Mouse (Mus musculus) embryonic facial prominence, embryonic 11.5 days (tissue): ENCODE results near the gene Cdc37. TPM values are rescaled to one million over a fixed set of nuclear protein-coding genes. Genes with fewer than 3 reads are reported as not detected.

Experiments
- ATAC-seq: fragments of 200-750 bp; cut with Nextera tagmentation; replicated peaks from 2 replicates; pipeline ENCODE4 v1.8.0; 2017; ENCODE audit warnings: low read depth; ENCODE audit not compliant: insufficient number of reproducible peaks, low FRiP score, low TSS enrichment
- DNase-seq: peaks from one replicate; pipeline ENCODE4 v3.0.0-alpha.2; 2015; ENCODE audit warnings: low spot score
- H3K27ac ChIP-seq: fragments of 300-500 bp; sonication (generic); replicated peaks from 2 replicates; pipeline ENCODE4 v1.5.1; 2014; ENCODE audit warnings: mild to moderate bottlenecking, low read depth, low read length, control low read depth
- H3K27me3 ChIP-seq: fragments of 300-500 bp; sonication (generic); 2 replicates; pipeline ENCODE4 v1.6.1; 2014; ENCODE audit warnings: mild to moderate bottlenecking, low read length, moderate library complexity, mixed read lengths; ENCODE audit not compliant: control insufficient read depth, insufficient read depth
- H3K36me3 ChIP-seq: fragments of 300-500 bp; sonication (generic); replicated peaks from 2 replicates; pipeline ENCODE4 v1.6.1; 2014; ENCODE audit warnings: low read depth, mild to moderate bottlenecking, low read length, moderate library complexity, mixed read lengths; ENCODE audit not compliant: control insufficient read depth, insufficient read depth
- H3K4me1 ChIP-seq: fragments of 300-500 bp; sonication (generic); 2 replicates; pipeline ENCODE4 v1.6.1; 2014; ENCODE audit warnings: low read length, mixed read lengths; ENCODE audit not compliant: control insufficient read depth, insufficient read depth
- H3K4me2 ChIP-seq: fragments of 300-500 bp; sonication (generic); 2 replicates; pipeline ENCODE4 v1.6.1; 2014; ENCODE audit warnings: low read depth, mild to moderate bottlenecking, control low read depth, low read length, moderate library complexity
- H3K4me3 ChIP-seq: fragments of 300-500 bp; sonication (generic); 2 replicates; pipeline ENCODE4 v1.5.1; 2014; ENCODE audit warnings: low read depth, low read length, control low read depth
- H3K9ac ChIP-seq: fragments of 300-500 bp; sonication (generic); replicated peaks from 2 replicates; pipeline ENCODE4 v1.6.1; 2014; ENCODE audit warnings: mild to moderate bottlenecking, control low read depth, low read length
- H3K9me3 ChIP-seq: fragments of 300-500 bp; sonication (generic); replicated peaks from 2 replicates; pipeline ENCODE4 v1.6.1; 2016; ENCODE audit warnings: mild to moderate bottlenecking, low read length, inconsistent platforms, mixed read lengths; ENCODE audit not compliant: control insufficient read depth
- WGBS: fragments of 180-500 bp; shearing (Covaris S2); extraction: QIAGEN DNeasy Blood & Tissue Kit; methylation state at CpG from one replicate; pipeline ENCODE4 v1.1.7; 2014; 5-methylcytosine and 5-hydroxymethylcytosine counted together
- polyA plus RNA-seq: library from polyadenylated mRNA; unstranded; fragments of >200 nt; fragmentation: Nextera tagmentation; extraction: Ambion mirVana; gene quantifications from 2 replicates; pipeline ENCODE4 v1.2.1, GENCODE M21; 2014

Gene Cdc37
- polyA plus RNA-seq, 1 experiment from 2014 or later = 371 TPM

DNA sequence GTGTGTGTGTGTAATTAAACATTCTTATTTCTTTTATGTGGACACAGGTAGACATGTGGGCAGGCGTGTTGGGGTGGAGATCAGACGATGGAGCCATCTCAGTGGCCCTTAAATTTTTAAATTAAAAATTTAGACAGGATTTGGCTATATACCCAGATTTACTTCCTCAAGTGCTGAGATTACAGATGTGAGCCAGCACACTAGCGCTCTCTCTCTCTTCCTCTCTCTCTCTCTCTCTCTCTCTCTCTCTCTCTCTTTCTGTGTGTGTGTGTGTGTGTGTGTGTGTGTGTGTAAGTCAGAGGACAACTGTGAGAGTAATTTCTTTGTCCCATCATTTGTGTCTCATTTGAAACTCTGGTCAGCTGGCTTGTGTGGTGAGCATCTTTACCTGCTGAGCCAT is 40.9 kb upstream of the Cdc37 start:
- Histone ChIP-seq H3K4me3 (no peak overlapping the region), H3K27me3 (no peaks in the 10 kb centered on the region), H3K9ac (no peak overlapping the region), H3K4me2 (no peak overlapping the region), H3K36me3 (no peaks in the 10 kb centered on the region), H3K9me3 (no peaks in the 10 kb centered on the region), H3K27ac (no peak overlapping the region), H3K4me1 (no peaks in the 10 kb centered on the region)
- ATAC-seq (no peak), DNase-seq (no peak)
- 72% methylated on average over 3 of the region's 3 CpGs for WGBS

DNA sequence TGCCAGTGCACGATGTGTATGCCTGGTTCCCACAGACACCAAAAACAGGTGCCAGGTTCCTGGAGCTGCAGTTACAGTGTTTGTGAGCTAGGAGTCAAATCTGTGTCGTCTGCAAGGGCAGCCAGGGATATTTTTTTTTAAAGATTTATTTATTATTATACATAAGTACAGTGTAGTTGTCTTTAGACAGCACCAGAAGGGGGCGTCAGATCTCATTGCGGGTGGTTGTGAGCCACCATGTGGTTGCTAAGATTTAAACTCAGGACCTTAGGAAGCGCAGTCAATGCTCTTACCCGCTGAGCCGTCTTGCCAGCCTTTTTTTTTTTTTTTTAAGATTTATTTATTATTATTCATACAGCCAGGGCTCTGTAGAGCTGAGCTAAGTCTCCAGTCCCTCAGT is 40.1 kb upstream of the Cdc37 start:
- ATAC-seq (no peak), DNase-seq (peak; percentile 33)
- Histone ChIP-seq H3K27me3 (no peaks in the 10 kb centered on the region), H3K4me1 (no peaks in the 10 kb centered on the region), H3K9me3 (no peaks in the 10 kb centered on the region), H3K9ac (no peak overlapping the region), H3K4me2 (no peak overlapping the region), H3K36me3 (no peaks in the 10 kb centered on the region), H3K27ac (no peak overlapping the region), H3K4me3 (no peak overlapping the region)
- WGBS = 45% methylated on average over 7 of the region's 7 CpGs

DNA sequence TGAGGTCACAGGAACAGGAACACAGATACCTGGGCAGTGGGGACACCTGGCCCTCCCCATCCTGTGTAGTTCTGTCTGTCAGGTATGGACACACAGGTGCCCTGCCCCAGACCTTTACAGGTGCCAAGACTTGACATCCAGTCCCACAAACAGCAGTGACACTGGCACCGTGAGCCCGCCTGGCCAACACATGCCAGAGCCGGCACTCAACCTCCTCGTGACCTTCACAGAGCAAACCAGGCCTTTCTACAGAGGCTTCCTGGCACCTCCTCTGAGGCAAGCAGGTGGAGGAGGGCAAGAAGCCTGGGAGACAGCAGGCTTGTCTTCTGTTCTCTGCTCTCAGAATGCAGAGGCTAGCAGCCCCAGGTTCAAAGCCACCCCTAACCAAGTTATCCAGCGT is 35.7 kb upstream of the Cdc37 start:
- H3K36me3 ChIP-seq = no peaks in the 10 kb centered on the region
- H3K4me2 ChIP-seq = no peak overlapping the region
- H3K27me3 ChIP-seq = peaks cover 3% of the 10 kb centered on the region; the same call in 1 of the 2 replicates
- H3K9me3 ChIP-seq = no peaks in the 10 kb centered on the region
- H3K27ac ChIP-seq = no peak overlapping the region
- ATAC-seq (no peak), DNase-seq (no peak)
- no peak overlapping the region for H3K4me3 ChIP-seq
- WGBS = 69% methylated on average over 5 of the region's 5 CpGs
- H3K4me1 ChIP-seq = peaks cover 2% of the 10 kb centered on the region; the same call in 1 of the 2 replicates
- H3K9ac ChIP-seq = no peak overlapping the region

DNA sequence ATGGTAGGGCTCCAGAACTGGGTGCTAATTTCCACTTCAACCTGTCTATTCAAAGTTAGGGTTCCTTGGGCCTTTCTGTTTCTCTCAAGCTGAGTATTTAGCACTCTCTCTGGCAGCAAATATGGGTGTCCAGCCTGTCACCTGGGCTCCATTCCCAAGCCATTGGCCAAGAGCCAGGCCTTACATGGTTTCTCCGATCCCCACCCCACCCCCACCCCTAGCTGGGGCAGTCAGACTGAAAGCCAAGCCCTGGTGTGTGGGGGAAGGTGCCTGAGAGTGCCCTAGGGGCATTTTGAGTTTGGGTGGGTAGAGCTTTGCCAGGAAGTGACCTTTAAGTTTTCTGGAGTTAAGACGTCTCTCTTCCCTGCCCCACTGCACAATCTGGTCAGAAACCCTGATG is 35.0 kb upstream of the Cdc37 start:
- Histone ChIP-seq H3K27me3 (peaks cover 3% of the 10 kb centered on the region; the same call in 1 of the 2 replicates), H3K36me3 (no peaks in the 10 kb centered on the region), H3K9ac (no peak overlapping the region; the same call in 1 of the 2 replicates), H3K4me3 (no peak overlapping the region), H3K4me2 (no peak overlapping the region), H3K27ac (no peak overlapping the region), H3K9me3 (no peaks in the 10 kb centered on the region), H3K4me1 (peaks cover 2% of the 10 kb centered on the region; the same call in 1 of the 2 replicates)
- no peak for DNase-seq
- ATAC-seq = no peak
- WGBS = 28% methylated on average over 2 of the region's 2 CpGs

DNA sequence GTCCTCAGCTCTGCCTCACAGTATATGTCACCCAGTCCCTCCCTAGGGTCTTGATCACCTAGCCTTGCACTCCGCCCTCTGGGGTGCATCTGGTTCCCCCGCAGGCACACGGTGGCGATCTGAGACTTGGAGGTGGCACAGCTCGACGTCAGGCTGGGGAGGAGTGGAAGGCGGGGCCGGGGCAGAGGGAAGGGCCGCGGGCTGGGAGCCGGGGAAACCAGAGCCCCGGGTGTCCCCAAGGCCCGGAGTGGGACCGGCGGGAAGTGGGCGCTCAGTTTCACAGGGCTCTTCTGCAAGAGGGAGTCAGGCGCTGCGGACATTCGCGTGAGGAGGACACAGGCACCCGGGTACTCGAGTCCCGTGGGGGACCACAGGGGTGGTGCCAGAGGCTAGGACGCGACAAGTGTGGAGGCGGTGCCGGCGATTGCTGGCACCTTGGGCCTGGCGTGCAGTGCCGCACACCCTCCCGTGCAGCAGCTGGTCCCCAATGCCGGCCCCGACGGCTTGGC is 34.2 kb upstream of the Cdc37 start:
- Histone ChIP-seq H3K9me3 (no peaks in the 10 kb centered on the region), H3K36me3 (no peaks in the 10 kb centered on the region), H3K4me2 (peak overlapping the region; percentile 51), H3K4me1 (peaks cover 2% of the 10 kb centered on the region; the same call in 1 of the 2 replicates), H3K4me3 (peak overlapping the region; percentile 23), H3K27ac (no peak overlapping the region), H3K9ac (peak overlapping the region; percentile 28), H3K27me3 (peaks cover 3% of the 10 kb centered on the region; the same call in 1 of the 2 replicates)
- no peak for DNase-seq
- 6% methylated on average over 34 of the region's 34 CpGs for WGBS
- ATAC-seq = peak; percentile 24

DNA sequence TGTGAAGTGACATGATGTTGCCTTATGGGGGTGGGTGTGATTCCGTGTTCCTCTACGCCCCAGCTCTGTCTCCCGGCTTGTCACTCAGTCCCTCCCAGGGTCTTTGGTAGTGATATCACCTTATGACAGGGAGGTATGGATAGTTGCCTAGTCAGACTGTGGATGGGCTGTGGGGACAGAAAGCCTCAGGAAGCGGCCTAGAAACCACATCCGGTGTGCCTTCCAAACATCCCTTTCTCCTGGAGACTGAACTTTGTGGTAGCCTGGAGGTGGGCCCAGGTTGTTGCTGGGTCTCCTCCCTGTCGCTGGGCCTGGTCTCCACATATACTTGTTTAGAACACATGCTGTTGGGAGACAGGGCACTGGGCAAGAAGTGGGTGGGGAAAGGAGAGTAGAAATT is 33.6 kb upstream of the Cdc37 start:
- ATAC-seq (no peak), DNase-seq (no peak)
- Histone ChIP-seq H3K9me3 (no peaks in the 10 kb centered on the region), H3K27me3 (peaks cover 3% of the 10 kb centered on the region; the same call in 1 of the 2 replicates), H3K4me3 (no peak overlapping the region), H3K4me1 (peaks cover 2% of the 10 kb centered on the region; the same call in 1 of the 2 replicates), H3K4me2 (no peak overlapping the region), H3K27ac (no peak overlapping the region), H3K9ac (no peak overlapping the region; the same call in 1 of the 2 replicates), H3K36me3 (no peaks in the 10 kb centered on the region)
- WGBS = 85% methylated on average over 6 of the region's 6 CpGs

DNA sequence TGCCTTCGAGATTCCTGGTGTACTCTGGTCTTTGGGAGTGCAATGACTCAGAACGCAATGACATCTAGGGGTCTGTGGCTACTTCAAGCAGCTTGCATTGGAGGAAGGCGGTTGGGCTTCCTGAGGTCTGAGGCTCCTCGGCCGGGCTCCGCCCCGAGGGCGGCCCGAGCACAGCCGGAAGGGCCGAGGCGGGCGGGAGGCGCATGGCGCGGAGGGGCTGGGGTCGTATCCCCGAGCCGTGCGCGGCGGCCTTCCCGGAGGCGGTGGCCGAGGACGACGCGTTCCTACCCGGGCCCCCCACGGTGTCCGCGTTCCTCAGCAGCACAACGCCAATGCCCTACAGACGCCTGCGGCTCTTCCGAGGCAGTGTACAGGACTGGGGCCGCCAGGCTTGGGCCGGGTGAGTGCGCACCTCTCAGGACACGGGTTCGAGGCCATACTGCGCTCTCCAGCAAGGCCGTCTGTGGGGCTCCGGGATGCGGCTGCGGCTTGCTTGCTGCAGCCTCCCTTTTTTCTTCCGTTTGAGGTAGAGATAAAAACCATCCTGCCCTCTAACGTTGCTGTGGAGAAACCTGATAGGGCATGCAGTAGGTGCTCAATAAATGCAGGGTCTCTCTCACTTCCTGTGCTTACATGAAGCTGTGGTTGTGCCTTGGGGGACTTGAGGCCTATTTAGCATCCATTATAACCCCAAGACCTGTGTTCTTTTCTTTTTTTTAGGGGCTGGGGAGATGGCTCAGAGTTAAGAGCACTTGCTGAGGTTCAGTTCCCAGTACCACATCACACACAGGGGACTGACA is 31.8 kb upstream of the Cdc37 start:
- Histone ChIP-seq H3K27me3 (peaks cover 3% of the 10 kb centered on the region; the same call in 1 of the 2 replicates), H3K9ac (peak overlapping the region; percentile 23), H3K4me2 (peak overlapping the region; percentile 39), H3K9me3 (no peaks in the 10 kb centered on the region), H3K27ac (no peak overlapping the region), H3K36me3 (no peaks in the 10 kb centered on the region), H3K4me1 (peaks cover 2% of the 10 kb centered on the region; the same call in 1 of the 2 replicates), H3K4me3 (peak overlapping the region; percentile 17; the same call in 1 of the 2 replicates)
- 5% methylated on average over 48 of the region's 48 CpGs for WGBS
- ATAC-seq (no peak), DNase-seq (peak; percentile 46)

DNA sequence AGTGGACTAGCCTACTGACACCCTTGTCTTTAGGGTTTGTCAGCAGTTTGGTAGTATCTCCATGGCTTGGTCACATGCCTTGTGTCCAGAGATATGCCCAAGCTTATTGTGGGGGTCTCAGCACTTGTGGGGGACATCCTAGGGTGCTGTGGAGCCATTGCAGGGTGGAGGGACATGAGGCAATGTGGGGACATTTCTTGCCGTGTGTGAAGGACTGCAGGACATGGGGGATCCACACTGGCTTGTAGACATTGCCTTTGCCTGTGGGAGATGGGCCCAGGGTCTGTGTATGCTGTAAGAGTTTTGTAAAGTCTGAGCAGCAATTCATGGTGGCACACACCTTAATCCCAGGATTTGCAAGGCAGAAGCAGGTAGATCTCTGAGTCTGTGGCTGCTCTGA is 31.1 kb upstream of the Cdc37 start:
- Histone ChIP-seq H3K4me1 (peaks cover 2% of the 10 kb centered on the region; the same call in 1 of the 2 replicates), H3K4me3 (no peak overlapping the region), H3K9ac (no peak overlapping the region), H3K9me3 (no peaks in the 10 kb centered on the region), H3K36me3 (no peaks in the 10 kb centered on the region), H3K4me2 (no peak overlapping the region), H3K27me3 (peaks cover 3% of the 10 kb centered on the region; the same call in 1 of the 2 replicates), H3K27ac (no peak overlapping the region)
- ATAC-seq (no peak), DNase-seq (no peak)
- 77% methylated on average over 1 of the region's 1 CpGs for WGBS
